Mouse (Mus musculus) lung, adult 2 months (tissue): ENCODE data around the gene M6pr. TPM values are rescaled to one million over a fixed set of nuclear protein-coding genes. Genes with fewer than 3 reads are reported as not detected.

ENCODE experiments used
- DNase-seq: peaks from one replicate; pipeline ENCODE4 v3.0.0; 2022
- H3K4me1 ChIP-seq: fragments of 200-500 bp; 2 replicates; pipeline ENCODE4 v1.6.1; 2011; ENCODE audit warnings: low read length; ENCODE audit not compliant: control insufficient read depth, insufficient read depth
- H3K4me3 ChIP-seq: fragments of 200-500 bp; replicated peaks from 2 replicates; pipeline ENCODE3; 2011; ENCODE audit warnings: low read depth, mild to moderate bottlenecking, control low read depth, low read length; ENCODE audit errors: extremely low read depth
- CTCF ChIP-seq: fragments of 200-500 bp; IDR thresholded peaks from 2 replicates; pipeline ENCODE4 v1.5.1; 2011; ENCODE audit warnings: mild to moderate bottlenecking, low read length, control low read depth; ENCODE audit not compliant: insufficient read depth
- POLR2A ChIP-seq: fragments of 200-500 bp; IDR thresholded peaks from 2 replicates; pipeline ENCODE4 v1.6.1; 2011; ENCODE audit warnings: low read depth, mild to moderate bottlenecking, control low read depth, low read length, borderline replicate concordance; ENCODE audit errors: extremely low read depth
- WGBS: fragments of 180-500 bp; shearing (Covaris S2); methylation state at CpG from one replicate; pipeline ENCODE4 v1.1.7; 2018; 5-methylcytosine and 5-hydroxymethylcytosine counted together
- polyA plus RNA-seq: library from polyadenylated mRNA; depleted of rRNA; stranded (reverse); fragments of >200 nt; gene quantifications from 2 replicates; pipeline ENCODE4 v1.2.3, GENCODE M21; 2012

The M6pr gene
- polyA plus RNA-seq, 1 experiment = 79.0 TPM

DNA sequence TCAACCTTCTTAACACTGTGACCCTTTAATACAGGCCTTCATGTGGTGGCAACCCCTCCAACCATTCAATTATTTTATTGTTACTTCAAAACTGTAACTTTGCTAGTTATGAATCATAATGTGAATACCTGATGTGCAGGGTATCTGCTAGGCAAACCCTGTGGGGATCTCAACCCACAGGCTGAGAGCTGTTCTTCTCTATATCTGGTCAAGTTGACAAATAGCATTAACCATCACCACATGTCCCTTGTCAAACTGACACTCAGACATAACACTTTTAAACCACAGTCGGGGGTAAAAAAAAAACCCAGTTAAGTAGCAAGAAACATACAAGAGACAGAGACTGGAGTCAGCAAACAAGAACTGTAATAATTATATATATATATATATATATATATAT is 23.7 kb upstream of the M6pr start:
- no peak for DNase-seq
- Histone ChIP-seq H3K4me3 (no peak overlapping the region), H3K4me1 (no peaks in the 10 kb centered on the region)
- 64% methylated on average over 1 of the region's 1 CpGs for whole genome bisulfite sequencing
- TF ChIP-seq POLR2A (no peak), CTCF (no peak)

DNA sequence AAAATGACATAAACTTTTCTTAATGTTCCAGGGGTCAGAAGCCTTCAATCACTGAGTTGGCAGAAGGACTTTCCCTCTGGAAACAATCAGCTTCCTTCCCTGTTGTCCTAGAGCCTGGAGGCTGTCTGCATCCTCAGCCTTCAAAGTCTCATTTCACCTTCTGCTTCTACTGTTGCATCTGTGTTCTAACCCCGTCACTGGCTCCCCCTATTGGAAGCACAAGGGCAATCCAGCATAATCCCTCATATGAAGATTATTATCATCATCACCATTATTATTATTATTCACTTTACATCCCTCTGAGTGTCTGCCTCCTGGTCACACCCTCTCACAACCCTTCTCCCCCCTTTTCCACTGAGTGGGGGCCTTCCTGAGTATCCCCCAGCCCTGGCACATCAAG is 20.3 kb upstream of the M6pr start:
- no peak overlapping the region for H3K4me3 ChIP-seq
- 33% methylated on average over 1 of the region's 1 CpGs for WGBS
- TF ChIP-seq POLR2A = no peak
- TF ChIP-seq CTCF = no peak
- no peaks in the 10 kb centered on the region for H3K4me1 ChIP-seq
- no peak for DNase-seq

DNA sequence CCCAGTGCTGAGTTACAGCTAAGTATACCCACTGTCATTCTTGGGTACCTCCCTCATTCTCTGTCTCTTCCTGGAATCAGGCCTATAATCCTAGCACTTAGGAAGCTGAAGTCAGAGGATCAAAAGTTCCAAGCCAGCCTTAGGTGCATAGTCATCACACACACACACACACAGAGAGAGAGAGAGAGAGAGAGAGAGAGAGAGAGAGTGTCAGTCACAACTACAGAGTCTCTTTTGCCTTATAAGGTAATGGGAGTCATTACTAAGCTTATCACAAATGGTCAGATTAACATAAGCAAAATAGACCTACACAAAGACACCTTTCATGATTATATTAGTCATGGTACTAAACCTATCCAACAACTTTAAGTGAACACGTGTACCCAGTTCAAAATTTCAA is 19.2 kb upstream of the M6pr start:
- DNase-seq = no peak
- TF ChIP-seq POLR2A (no peak), CTCF (no peak)
- WGBS = 85% methylated on average over 1 of the region's 1 CpGs
- H3K4me1 ChIP-seq = no peaks in the 10 kb centered on the region
- no peak overlapping the region for H3K4me3 ChIP-seq

DNA sequence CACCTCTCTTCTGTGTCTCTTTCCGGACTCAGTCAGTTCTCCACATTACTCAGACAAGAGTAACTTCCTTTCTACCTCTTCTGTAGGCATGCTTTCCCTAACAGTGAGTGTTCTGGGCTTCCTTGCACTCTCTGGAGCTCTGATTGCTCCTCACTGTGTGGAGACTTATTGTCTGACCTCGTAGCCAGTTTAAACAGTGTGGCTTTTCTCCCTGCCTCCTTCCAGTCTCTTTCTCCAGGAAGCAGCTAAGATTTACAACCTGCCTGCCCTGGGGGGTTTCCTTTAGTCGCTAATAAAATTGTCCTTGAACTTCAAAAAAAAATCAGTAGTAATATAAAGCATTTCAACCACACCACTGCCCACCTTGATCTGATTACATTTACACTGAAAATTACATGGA is 18.3 kb upstream of the M6pr start:
- Histone ChIP-seq H3K4me1 (no peaks in the 10 kb centered on the region), H3K4me3 (no peak overlapping the region)
- no peak for DNase-seq
- WGBS = 19% methylated on average over 3 of the region's 3 CpGs
- no peak for TF ChIP-seq CTCF
- TF ChIP-seq POLR2A = no peak

DNA sequence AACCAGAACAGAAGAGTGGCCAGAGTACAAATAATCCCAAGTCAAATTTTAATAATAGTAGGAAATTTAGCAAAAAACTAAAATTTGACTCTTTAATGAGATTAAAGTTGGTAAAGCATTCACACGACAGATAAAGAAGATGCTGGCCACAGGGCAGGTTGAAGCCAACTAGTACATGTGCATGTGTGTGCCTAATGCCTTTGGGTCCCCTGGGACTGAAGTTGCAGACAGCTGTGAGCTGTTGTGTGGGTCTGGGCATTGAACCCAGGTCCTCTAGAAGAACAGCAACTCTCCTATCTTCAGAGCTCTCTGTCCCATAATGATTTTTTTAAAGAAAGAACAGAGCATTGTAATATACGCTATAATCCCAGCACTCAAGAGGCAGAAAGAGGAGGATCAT is 17.3 kb upstream of the M6pr start:
- DNase-seq = no peak
- Histone ChIP-seq H3K4me1 (no peaks in the 10 kb centered on the region), H3K4me3 (no peak overlapping the region)
- 82% methylated on average over 2 of the region's 2 CpGs for WGBS
- TF ChIP-seq POLR2A (no peak), CTCF (no peak)

DNA sequence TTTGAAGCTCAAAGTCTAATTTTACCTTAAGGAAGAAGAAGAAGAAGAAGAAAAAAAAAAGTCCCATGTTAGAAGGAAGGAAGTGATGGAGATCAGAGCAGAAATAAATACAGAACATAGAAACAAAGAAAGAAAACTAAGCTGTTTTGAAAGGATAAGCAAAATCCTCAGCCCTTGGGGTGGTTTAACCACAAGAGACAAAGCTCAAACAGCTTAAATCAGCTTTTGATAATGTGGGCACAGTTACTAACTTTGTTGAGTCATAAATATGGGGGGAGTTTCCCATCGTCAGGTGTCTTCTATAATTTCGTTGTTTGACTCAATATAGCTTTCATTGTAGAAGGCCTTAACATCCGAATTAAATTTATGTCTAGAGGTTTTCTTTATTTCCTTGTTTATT is 16.8 kb upstream of the M6pr start:
- no peaks in the 10 kb centered on the region for H3K4me1 ChIP-seq
- H3K4me3 ChIP-seq = no peak overlapping the region
- no peak for DNase-seq
- no peak for TF ChIP-seq CTCF
- no peak for TF ChIP-seq POLR2A
- 42% methylated on average over 3 of the region's 3 CpGs for WGBS

DNA sequence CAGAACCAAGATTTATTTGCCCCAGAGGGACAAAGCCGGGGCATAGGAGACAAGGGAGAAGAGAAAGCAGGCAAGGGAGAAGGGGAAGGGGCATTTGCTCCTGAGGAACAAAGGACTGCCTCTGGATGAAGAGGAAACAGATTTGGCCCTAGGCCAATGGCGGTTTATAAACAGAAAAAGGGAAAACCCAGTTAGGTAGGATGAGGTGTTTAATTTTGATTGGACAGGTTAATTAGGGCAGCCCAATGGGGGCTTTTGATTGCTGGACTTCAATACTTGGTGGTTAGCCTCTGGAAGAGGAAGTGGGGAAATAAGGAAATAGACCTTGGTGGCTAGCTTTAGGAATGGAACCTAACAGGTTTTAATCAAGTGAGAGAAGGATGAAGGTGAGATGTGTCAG is 16.3 kb upstream of the M6pr start:
- Histone ChIP-seq H3K4me3 (no peak overlapping the region), H3K4me1 (no peaks in the 10 kb centered on the region; the same call in 1 of the 2 replicates)
- 17% methylated on average over 2 of the region's 2 CpGs for WGBS
- DNase-seq = no peak
- TF ChIP-seq POLR2A = no peak
- no peak for TF ChIP-seq CTCF

DNA sequence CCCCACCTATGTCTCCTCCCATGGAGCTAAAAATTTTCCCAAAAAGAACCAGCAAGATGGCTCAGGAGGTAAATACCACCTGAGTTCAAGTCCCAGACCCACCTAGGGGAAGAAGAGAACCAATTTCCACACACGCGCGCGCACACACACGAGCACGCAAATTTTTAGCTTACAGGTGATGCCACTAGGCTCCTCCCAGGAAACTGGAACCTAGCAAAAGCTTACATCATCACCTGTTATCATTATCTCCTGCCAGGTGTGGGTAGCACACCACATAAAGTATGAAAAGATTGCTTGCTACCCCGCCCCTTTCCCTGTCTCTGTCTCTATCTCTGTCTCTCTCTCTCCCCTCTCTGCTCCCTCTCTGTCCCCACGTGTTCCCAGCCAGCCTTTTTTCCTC is 15.4 kb upstream of the M6pr start:
- Histone ChIP-seq H3K4me3 (no peak overlapping the region), H3K4me1 (no peaks in the 10 kb centered on the region; the same call in 1 of the 2 replicates)
- no peak for DNase-seq
- 92% methylated on average over 8 of the region's 8 CpGs for WGBS
- TF ChIP-seq CTCF (no peak), POLR2A (no peak)

DNA sequence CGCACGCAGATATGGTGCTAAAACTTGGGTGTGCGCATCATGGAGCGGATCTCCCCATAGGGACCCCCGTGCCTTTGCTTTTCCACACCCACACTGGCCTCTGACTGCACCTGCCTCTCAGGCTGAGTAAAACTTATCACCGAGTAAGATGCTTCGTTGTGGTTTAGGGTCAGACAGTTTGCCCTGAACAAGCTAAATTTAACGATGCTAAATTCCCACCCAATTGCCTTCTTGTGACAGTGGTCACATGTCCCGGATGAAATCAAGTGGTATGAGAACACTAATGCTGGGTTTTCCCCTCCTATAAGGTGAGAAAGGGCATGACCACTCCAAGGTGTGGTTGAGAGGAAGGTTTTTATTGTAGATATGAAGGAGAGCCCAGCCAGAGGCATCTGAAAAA is 14.7 kb upstream of the M6pr start:
- TF ChIP-seq POLR2A = no peak
- TF ChIP-seq CTCF = no peak
- 77% methylated on average over 9 of the region's 9 CpGs for WGBS
- Histone ChIP-seq H3K4me1 (no peaks in the 10 kb centered on the region; the same call in 1 of the 2 replicates), H3K4me3 (no peak overlapping the region)
- DNase-seq = no peak

DNA sequence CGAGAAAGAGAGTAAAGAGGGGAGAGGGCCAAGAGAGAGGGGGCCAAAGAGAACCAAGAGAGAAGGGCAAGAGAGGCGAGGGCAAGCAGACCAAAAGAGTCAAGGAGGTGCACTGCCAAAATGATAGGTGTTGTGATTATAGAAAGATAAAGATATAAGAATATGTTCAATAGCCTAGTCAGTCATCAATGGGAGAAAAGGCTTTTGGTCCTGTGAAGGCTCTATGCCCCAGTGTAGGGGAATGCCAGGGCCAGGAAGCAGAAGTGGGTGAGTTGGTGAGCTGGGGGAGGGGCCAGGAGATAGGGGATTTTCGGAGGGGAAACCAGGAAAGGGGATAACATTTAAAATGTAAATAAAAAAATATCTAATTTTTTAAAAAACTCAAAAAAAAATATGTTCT is 14.2 kb upstream of the M6pr start:
- DNase-seq = no peak
- TF ChIP-seq CTCF (no peak), POLR2A (no peak)
- H3K4me3 ChIP-seq = no peak overlapping the region
- 66% methylated on average over 3 of the region's 3 CpGs for WGBS
- H3K4me1 ChIP-seq = no peaks in the 10 kb centered on the region; the same call in 1 of the 2 replicates
